Mouse (Mus musculus) lung, embryonic 16.5 days (tissue): ENCODE results near the gene Aff1. TPM values are rescaled to one million over a fixed set of nuclear protein-coding genes. Genes with fewer than 3 reads are reported as not detected.

Experiments used
- ATAC-seq: fragments of 200-750 bp; cut with Nextera tagmentation; 2 replicates; pipeline ENCODE4 v1.8.0; 2017; ENCODE audit warnings: low read depth, mild to moderate bottlenecking, moderate library complexity
- H3K27ac ChIP-seq: fragments of 300-500 bp; sonication (generic); 2 replicates; pipeline ENCODE4 v1.5.1; 2014; ENCODE audit warnings: mild to moderate bottlenecking, control low read depth, low read length
- H3K27me3 ChIP-seq: fragments of 300-500 bp; sonication (generic); 2 replicates; pipeline ENCODE4 v1.6.1; 2014; ENCODE audit warnings: low read depth, low read length, mixed read lengths; ENCODE audit not compliant: control insufficient read depth, insufficient read depth
- H3K36me3 ChIP-seq: fragments of 300-500 bp; sonication (generic); 2 replicates; pipeline ENCODE4 v1.6.1; 2014; ENCODE audit warnings: low read length; ENCODE audit not compliant: control insufficient read depth, insufficient read depth
- H3K4me1 ChIP-seq: fragments of 300-500 bp; sonication (generic); replicated peaks from 2 replicates; pipeline ENCODE4 v1.6.1; 2014; ENCODE audit warnings: low read length, mixed read lengths; ENCODE audit not compliant: control insufficient read depth, insufficient read depth
- H3K4me2 ChIP-seq: fragments of 300-500 bp; sonication (generic); 2 replicates; pipeline ENCODE4 v1.6.1; 2014; ENCODE audit warnings: low read depth, low read length, control low read depth
- H3K4me3 ChIP-seq: fragments of 300-500 bp; sonication (generic); 2 replicates; pipeline ENCODE4 v1.5.1; 2014; ENCODE audit warnings: mild to moderate bottlenecking, low read length, control low read depth
- H3K9ac ChIP-seq: fragments of 300-500 bp; sonication (generic); 2 replicates; pipeline ENCODE4 v1.6.1; 2014; ENCODE audit warnings: low read length, control low read depth
- H3K9me3 ChIP-seq: fragments of 300-500 bp; sonication (generic); 2 replicates; pipeline ENCODE4 v1.6.1; 2016; ENCODE audit warnings: low read length; ENCODE audit not compliant: control insufficient read depth
- WGBS: fragments of 180-500 bp; shearing (Covaris S2); extraction: QIAGEN DNeasy Blood & Tissue Kit; methylation state at CpG from one replicate; pipeline ENCODE4 v1.1.7; 2014; 5-methylcytosine and 5-hydroxymethylcytosine counted together
- polyA plus RNA-seq: library from polyadenylated mRNA; unstranded; fragments of >200 nt; fragmentation: Nextera tagmentation; extraction: Ambion mirVana; gene quantifications from 2 replicates; pipeline ENCODE4 v1.2.1, GENCODE M21; 2015

Gene Aff1
- polyA plus RNA-seq, 1 experiment from 2014 or later: 8.3 TPM

GRCm38 (mm10) chr5:103740093-103740902 is 48.1 kb downstream of the Aff1 start:
- H3K36me3 ChIP-seq: no peaks in the 10 kb centered on the region
- no peak for ATAC-seq
- 53% methylated on average over 5 of the region's 5 CpGs for whole genome bisulfite sequencing
- H3K9ac ChIP-seq: no peak overlapping the region
- no peak overlapping the region for H3K27ac ChIP-seq
- no peaks in the 10 kb centered on the region for H3K9me3 ChIP-seq
- H3K4me3 ChIP-seq: no peak overlapping the region
- no peaks in the 10 kb centered on the region for H3K27me3 ChIP-seq
- H3K4me1 ChIP-seq: no peaks in the 10 kb centered on the region; the same call in 1 of the 2 replicates
- H3K4me2 ChIP-seq: no peak overlapping the region

- Histone ChIP-seq H3K36me3 (no peaks in the 10 kb centered on the region), H3K27ac (no peak overlapping the region), H3K4me2 (no peak overlapping the region), H3K4me1 (no peaks in the 10 kb centered on the region; the same call in 1 of the 2 replicates), H3K9me3 (no peaks in the 10 kb centered on the region), H3K27me3 (no peaks in the 10 kb centered on the region), H3K9ac (no peak overlapping the region), H3K4me3 (no peak overlapping the region)
- ATAC-seq: no peak
- WGBS: 76% methylated on average over 1 of the region's 1 CpGs
These were observed 48.7 kb downstream of the Aff1 start for GRCm38 (mm10) chr5:103740903-103741246.

DNA sequence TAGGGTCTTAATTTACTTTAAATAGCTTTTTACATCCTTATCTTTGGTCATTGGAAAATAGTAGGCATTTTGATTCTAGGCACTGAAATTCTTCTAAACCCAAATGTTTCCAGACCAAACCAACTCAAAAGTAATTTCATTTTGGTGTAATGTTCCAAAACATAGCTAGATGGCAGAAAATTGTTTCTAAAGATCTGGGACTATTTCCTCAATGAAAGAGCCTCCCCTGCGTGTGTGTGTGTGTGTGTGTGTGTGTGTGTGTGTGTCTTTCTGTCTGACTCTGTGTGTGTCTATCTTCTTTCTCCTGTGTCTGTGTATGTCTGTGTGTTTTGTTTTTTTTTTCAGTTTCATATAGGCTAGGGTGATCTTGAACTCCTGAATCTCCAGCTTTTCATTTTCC is 49.3 kb downstream of the Aff1 start:
- H3K36me3 ChIP-seq: no peaks in the 10 kb centered on the region
- WGBS: 36% methylated on average over 1 of the region's 1 CpGs
- H3K27ac ChIP-seq: no peak overlapping the region
- no peak overlapping the region for H3K9ac ChIP-seq
- ATAC-seq: no peak
- H3K27me3 ChIP-seq: no peaks in the 10 kb centered on the region
- no peaks in the 10 kb centered on the region; the same call in 1 of the 2 replicates for H3K4me1 ChIP-seq
- no peak overlapping the region for H3K4me2 ChIP-seq
- no peak overlapping the region for H3K4me3 ChIP-seq
- H3K9me3 ChIP-seq: no peaks in the 10 kb centered on the region

DNA sequence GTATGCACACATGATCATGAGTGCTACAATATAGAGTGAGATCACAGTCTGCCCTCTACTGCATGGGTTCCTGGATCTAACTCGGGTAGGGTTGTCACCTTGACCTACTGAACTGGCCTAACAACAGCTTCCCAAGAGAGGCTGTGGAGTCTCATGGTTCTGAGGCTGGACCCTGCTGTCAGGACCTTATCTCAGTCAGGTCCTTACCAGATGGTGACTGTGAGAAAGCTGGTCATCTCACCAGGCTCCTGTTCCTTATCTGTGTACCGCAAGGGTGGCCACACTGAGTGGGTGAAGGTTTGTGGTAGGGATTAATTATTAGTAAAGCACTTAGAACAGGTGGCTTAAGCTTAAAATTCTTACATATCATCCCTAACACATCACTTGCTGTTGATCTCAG is 49.8 kb downstream of the Aff1 start:
- H3K4me1 ChIP-seq: no peaks in the 10 kb centered on the region; the same call in 1 of the 2 replicates
- no peaks in the 10 kb centered on the region for H3K9me3 ChIP-seq
- no peak overlapping the region for H3K4me2 ChIP-seq
- no peak overlapping the region for H3K27ac ChIP-seq
- H3K36me3 ChIP-seq: no peaks in the 10 kb centered on the region
- no peaks in the 10 kb centered on the region for H3K27me3 ChIP-seq
- 55% methylated on average over 2 of the region's 2 CpGs for WGBS
- ATAC-seq: no peak
- H3K9ac ChIP-seq: no peak overlapping the region
- H3K4me3 ChIP-seq: no peak overlapping the region

DNA sequence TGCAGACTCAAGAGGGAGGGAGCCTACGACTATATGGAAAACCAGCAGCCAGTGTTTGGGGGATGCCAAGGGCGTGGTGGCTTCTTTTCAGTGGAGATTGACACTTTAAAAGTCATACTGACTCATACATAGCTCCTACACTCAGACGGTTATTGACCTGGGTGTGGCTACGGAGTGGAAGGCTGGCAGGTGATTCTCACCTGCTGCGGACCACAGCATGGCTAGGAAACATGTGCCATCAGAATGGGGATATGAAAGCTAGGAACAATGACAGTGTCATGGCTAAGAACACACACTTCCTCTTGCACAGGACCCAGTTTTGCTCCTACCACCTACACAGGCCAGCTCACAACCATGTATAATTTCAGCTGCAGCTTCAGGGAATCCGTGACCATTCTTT is 52.4 kb downstream of the Aff1 start:
- Histone ChIP-seq H3K36me3 (no peaks in the 10 kb centered on the region), H3K4me2 (no peak overlapping the region), H3K27ac (no peak overlapping the region), H3K4me1 (no peaks in the 10 kb centered on the region), H3K27me3 (no peaks in the 10 kb centered on the region), H3K4me3 (no peak overlapping the region), H3K9ac (no peak overlapping the region), H3K9me3 (no peaks in the 10 kb centered on the region)
- ATAC-seq: no peak
- 57% methylated on average over 6 of the region's 6 CpGs for WGBS

DNA sequence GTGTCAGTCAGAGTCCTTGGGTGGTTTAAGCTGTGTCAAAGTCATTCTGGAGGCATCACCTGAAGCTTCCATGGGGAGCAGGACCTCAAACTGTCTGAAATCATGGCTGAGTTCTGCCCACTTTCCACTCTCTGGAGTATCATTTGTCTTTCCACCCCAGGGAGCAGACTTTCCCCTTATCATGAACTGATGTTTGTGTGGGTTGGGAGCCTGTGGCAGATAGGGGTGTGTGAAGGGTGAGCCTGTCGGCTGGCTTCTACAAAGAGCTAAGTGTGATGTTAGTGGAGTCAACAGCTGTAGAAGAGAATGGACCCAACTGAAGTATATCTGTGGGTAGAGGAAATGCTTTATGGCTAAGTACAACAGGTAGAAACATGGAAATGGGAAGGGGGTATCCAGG is 53.5 kb downstream of the Aff1 start:
- Histone ChIP-seq H3K9ac (no peak overlapping the region), H3K4me3 (no peak overlapping the region), H3K4me1 (no peaks in the 10 kb centered on the region), H3K27ac (no peak overlapping the region), H3K27me3 (no peaks in the 10 kb centered on the region), H3K9me3 (no peaks in the 10 kb centered on the region), H3K4me2 (no peak overlapping the region), H3K36me3 (no peaks in the 10 kb centered on the region)
- 48% methylated on average over 1 of the region's 1 CpGs for WGBS
- ATAC-seq: no peak

DNA sequence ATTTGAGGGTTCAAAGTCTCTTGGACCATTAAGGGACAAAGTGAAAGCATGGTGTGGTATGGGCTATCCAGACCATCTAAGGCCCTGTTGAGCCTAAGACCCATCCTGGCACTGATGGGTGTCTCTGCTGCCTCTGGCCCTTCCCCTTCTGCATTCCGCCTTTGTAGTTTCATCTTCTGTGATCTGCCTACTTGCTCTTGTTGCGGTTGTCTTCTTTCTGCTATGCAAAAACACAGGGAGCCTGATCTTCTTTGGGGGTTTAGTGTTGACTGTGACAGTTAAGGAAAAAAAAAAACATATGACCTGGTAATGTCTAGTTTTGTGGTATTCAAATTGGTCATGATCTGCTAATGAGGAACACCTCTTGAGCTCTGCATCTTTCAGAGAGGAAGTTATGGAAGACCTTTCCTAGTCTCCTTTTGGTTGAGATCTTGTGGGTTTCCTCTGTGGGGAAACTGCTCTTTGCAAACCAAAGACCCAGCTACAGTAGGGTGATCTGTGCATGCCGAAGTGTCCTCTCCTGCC is 54.4 kb downstream of the Aff1 start:
- 87% methylated on average over 3 of the region's 3 CpGs for WGBS
- Histone ChIP-seq H3K4me2 (no peak overlapping the region), H3K9me3 (no peaks in the 10 kb centered on the region), H3K4me1 (no peaks in the 10 kb centered on the region), H3K36me3 (no peaks in the 10 kb centered on the region), H3K27ac (no peak overlapping the region), H3K4me3 (no peak overlapping the region), H3K27me3 (no peaks in the 10 kb centered on the region), H3K9ac (no peak overlapping the region)
- no peak for ATAC-seq

DNA sequence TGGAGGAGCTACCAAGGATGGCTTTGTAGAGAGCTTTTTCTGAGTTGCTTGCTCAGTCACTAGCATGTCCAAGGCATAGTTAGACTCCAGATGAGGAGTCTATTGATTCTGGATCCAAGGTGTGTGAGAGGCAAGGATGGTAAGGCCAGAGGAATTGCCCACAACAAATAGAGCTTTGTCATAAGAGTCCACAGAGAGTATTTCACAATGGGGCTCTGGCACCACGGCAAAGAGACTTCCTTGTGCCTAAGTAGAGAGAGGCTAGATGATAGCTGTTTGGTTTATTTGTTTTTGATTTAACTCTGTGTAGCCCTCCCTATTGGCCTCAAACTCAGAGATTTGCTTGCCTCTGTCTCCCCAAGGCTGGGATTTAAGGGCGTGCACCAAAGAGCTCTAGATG is 54.9 kb downstream of the Aff1 start:
- Histone ChIP-seq H3K9me3 (no peaks in the 10 kb centered on the region), H3K4me3 (no peak overlapping the region)
- 68% methylated on average over 2 of the region's 2 CpGs for WGBS

GRCm38 (mm10) chr5:103748343-103748742 is 56.2 kb downstream of the Aff1 start:
- Histone ChIP-seq H3K27ac (no peak overlapping the region), H3K36me3 (no peaks in the 10 kb centered on the region)

More for the DNA sequence above, 54.9 kb downstream of the Aff1 start:
- Histone ChIP-seq H3K4me2 (no peak overlapping the region), H3K27ac (no peak overlapping the region), H3K9ac (no peak overlapping the region), H3K36me3 (no peaks in the 10 kb centered on the region), H3K27me3 (no peaks in the 10 kb centered on the region), H3K4me1 (no peaks in the 10 kb centered on the region)
- no peak for ATAC-seq

More at GRCm38 (mm10) chr5:103748343-103748742, 56.2 kb downstream of the Aff1 start:
- no peak overlapping the region for H3K4me3 ChIP-seq
- H3K27me3 ChIP-seq: no peaks in the 10 kb centered on the region
- no peaks in the 10 kb centered on the region for H3K9me3 ChIP-seq
- H3K9ac ChIP-seq: no peak overlapping the region
- no peak for ATAC-seq
- H3K4me1 ChIP-seq: no peaks in the 10 kb centered on the region; the same call in 1 of the 2 replicates
- no peak overlapping the region for H3K4me2 ChIP-seq
